Mouse (Mus musculus) MEL (cell line): ENCODE data around the gene Mpl.

Source experiments
- CTCF ChIP-seq, 3 experiments: IDR thresholded peaks in 2 of 3; conservative IDR thresholded peaks in 1 of 3; 2 replicates each; pipeline ENCODE4 v1.5.1; 2011 to 2012; ENCODE audit warnings: low read length in 3 of 3, low read depth in 2 of 3, mild to moderate bottlenecking in 2 of 3, improper control_type of control experiment in 1 of 3, inconsistent platforms in 1 of 3, mixed read lengths in 1 of 3, moderate library complexity in 1 of 3; ENCODE audit not compliant: control insufficient read depth in 1 of 3, insufficient read depth in 1 of 3, poor library complexity in 1 of 3, severe bottlenecking in 1 of 3
- EP300 ChIP-seq, 2 experiments: IDR thresholded peaks; 2 replicates each; pipeline ENCODE4 v1.6.1; 2011; ENCODE audit warnings: improper control_type of control experiment in 2 of 2, low read length in 2 of 2, low read depth in 1 of 2, mild to moderate bottlenecking in 1 of 2
- HCFC1 ChIP-seq: IDR thresholded peaks from 2 replicates; pipeline ENCODE4 v1.6.1; 2012; ENCODE audit warnings: low read depth, mild to moderate bottlenecking, inconsistent platforms, low read length, improper control_type of control experiment, moderate library complexity
- MEF2A ChIP-seq: IDR thresholded peaks from 2 replicates; pipeline ENCODE4 v1.6.1; 2014; ENCODE audit warnings: low read depth, mild to moderate bottlenecking, inconsistent platforms, low read length, improper control_type of control experiment; ENCODE audit not compliant: poor library complexity, insufficient replicate concordance, severe bottlenecking; ENCODE audit errors: extremely low read depth
- MYC ChIP-seq: IDR thresholded peaks from 2 replicates; pipeline ENCODE4 v1.6.1; 2011; ENCODE audit warnings: low read depth, mild to moderate bottlenecking, low read length, improper control_type of control experiment, moderate library complexity
- NRF1 ChIP-seq: IDR thresholded peaks from 2 replicates; pipeline ENCODE4 v1.6.1; 2014; ENCODE audit warnings: low read depth, mild to moderate bottlenecking, inconsistent platforms, low read length, improper control_type of control experiment, moderate library complexity; ENCODE audit not compliant: poor library complexity, insufficient read depth, severe bottlenecking
- POLR2A ChIP-seq, 2 experiments: IDR thresholded peaks; 2 replicates each; pipeline ENCODE4 v1.6.1; 2011 to 2012; ENCODE audit warnings: low read length in 2 of 2, mild to moderate bottlenecking in 2 of 2, control low read depth in 1 of 2, improper control_type of control experiment in 1 of 2, low read depth in 1 of 2, moderate library complexity in 1 of 2; ENCODE audit not compliant: control insufficient read depth in 1 of 2, insufficient read depth in 1 of 2, poor library complexity in 1 of 2
- POLR2AphosphoS2 ChIP-seq: IDR thresholded peaks from 2 replicates; pipeline ENCODE4 v1.6.1; 2011; ENCODE audit warnings: low read length, improper control_type of control experiment
- POLR2AphosphoS5 ChIP-seq: IDR thresholded peaks from 2 replicates; pipeline ENCODE4 v1.6.1; 2012; ENCODE audit warnings: low read depth, borderline replicate concordance, mild to moderate bottlenecking, inconsistent platforms, low read length, moderate library complexity, mixed read lengths
- SMC3 ChIP-seq: IDR thresholded peaks from 2 replicates; pipeline ENCODE4 v1.6.1; 2011; ENCODE audit warnings: low read depth, low read length, improper control_type of control experiment

DNA sequence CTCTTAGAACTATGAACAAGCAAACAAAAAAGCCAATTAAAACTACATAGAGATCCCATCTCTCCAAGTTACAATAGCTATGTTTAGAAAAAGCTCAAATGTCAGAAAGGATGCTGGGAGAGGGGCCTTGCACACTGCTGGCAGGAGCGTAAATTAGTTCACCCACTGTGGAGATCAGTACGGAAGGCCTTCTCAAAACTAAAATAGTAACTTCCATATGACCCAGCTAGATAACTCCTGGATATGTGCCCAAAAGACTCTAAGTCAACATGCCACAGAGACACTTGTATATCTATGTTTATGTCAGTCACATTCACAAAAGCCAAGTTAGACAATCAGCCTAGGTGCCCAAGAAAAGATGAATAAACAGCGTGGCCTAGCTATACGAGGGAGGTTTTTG is 62.0 kb downstream of the Mpl start:
- TF ChIP-seq NRF1 (no peak), CTCF (IDR thresholded peaks at IDR 0.05 in 2 of 3, conservative IDR thresholded peaks at IDR 0.05 in 1 of 3; ENCODE audit: control insufficient read depth in 1 of 3, insufficient read depth in 1 of 3, low read depth in 2 of 3, low read length in 3 of 3, poor library complexity in 1 of 3, severe bottlenecking in 1 of 3) (no peak), POLR2A (IDR thresholded peaks at IDR 0.05; ENCODE audit: control insufficient read depth in 1 of 2, insufficient read depth in 1 of 2, low read depth in 1 of 2, low read length in 2 of 2, poor library complexity in 1 of 2) (no peak), MEF2A (peak; percentile 97), MYC (no peak), EP300 (IDR thresholded peaks at IDR 0.05; ENCODE audit: low read depth in 1 of 2, low read length in 2 of 2) (peak; percentile 76 to 80), POLR2AphosphoS5 (no peak), HCFC1 (no peak), SMC3 (no peak; the same call in 1 of the 2 replicates), POLR2AphosphoS2 (no peak)
